Comparison of ENCODE assay signal across 8 mouse cellular contexts in the genomic region with DNA sequence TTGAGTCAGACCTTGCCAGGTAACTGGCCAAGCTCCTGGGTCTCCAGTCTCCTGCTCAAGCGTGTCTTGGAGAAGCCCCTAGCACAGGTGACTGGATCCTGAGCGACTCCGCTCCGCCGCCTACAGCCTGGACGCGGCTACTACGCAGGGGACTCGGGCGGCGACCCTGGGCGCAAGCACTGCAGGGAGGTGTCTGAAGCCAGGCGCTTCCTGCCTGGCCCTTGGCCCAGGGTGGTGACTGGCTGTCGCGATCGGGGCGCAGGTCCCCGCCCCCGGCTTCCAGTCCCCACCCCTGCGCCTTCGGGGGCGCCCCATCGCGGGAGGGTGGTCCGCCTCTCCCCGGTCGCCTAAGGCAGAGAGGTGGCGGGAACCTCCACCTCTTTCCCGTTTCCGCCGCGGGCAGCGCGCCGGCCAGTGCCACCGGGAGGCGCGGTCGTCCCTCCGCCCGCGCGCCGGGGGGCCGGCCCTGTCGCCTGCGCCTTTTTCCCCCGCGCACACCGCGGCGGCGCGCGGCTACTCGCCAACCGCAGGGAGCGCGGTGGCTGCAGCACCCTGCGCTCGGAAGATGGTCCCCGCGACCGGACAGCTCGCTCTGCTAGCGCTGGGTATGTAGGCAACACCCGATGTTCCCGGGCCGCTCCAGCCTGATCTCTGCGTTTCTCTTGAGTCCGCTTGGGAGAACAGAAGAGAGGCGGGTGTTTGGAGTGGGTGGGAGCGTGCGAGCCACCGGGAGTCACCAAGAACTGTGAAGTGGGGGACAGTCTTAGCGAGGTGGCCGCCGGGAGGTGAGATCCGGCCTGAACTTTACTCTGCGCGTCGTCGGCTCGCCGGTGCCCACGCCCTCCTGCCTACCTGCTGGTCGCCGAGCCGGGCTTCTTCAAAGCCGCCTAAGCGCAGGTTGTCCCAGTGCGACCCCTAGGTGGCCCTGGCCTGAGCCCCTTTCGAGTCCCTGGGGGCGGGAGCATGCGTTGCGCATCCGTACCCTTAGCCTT. TPM values are rescaled to one million over a fixed set of nuclear protein-coding genes. Genes with fewer than 3 reads are reported as not detected.
DNase-seq lines count a peak whose midpoint lies in the region; ATAC-seq lines count a peak whose summit lies in the region.

A gene (plus strand): TSS at position 283 of the 992 bp plus-strand sequence.

- no peaks in the 10 kb centered on the region for H3K9me3 ChIP-seq in forebrain, embryonic 15.5 days
- no peaks in the 10 kb centered on the region for H3K9me3 ChIP-seq in lung, embryonic 15.5 days

- under 1% methylated on average over 97 of the region's 97 CpGs for WGBS in forebrain, embryonic 15.5 days
- WGBS in lung, embryonic 15.5 days: under 1% methylated on average over 95 of the region's 97 CpGs

- H3K9ac ChIP-seq in forebrain, embryonic 15.5 days (replicated peaks): peak within 1 kb of the TSS; percentile 59
- peak within 1 kb of the TSS; percentile 52 for H3K9ac ChIP-seq in lung, embryonic 15.5 days

- H3K4me2 ChIP-seq in forebrain, embryonic 15.5 days (replicated peaks): peak within 1 kb of the TSS; percentile 94
- peak within 1 kb of the TSS; percentile 94 for H3K4me2 ChIP-seq in lung, embryonic 15.5 days

- peak; percentile 63 for DNase-seq in MEL-GATA-1-ER (ENCODE audit: extremely low read depth, low read depth)
- peak; percentile 54 for DNase-seq in cerebellum, adult 11 months
- DNase-seq in heart, postnatal 4 days: peak; percentile 71
- DNase-seq in layer of hippocampus, adult 8-10 months (ENCODE audit: low spot score in 2 of 2): no peak
- DNase-seq in ovary, postnatal 36 days (ENCODE audit: low spot score): peak; percentile 84
- peak; percentile 83 for DNase-seq in yolk sac, embryonic 10.5 days (ENCODE audit: low spot score)

- H3K36me3 ChIP-seq in forebrain, embryonic 15.5 days: no peaks in the 10 kb centered on the region
- H3K36me3 ChIP-seq in lung, embryonic 15.5 days: no peaks in the 10 kb centered on the region

- peaks cover 15% of the 10 kb centered on the region; the same call in 1 of the 2 replicates for H3K27me3 ChIP-seq in forebrain, embryonic 15.5 days
- H3K27me3 ChIP-seq in lung, embryonic 15.5 days: peaks cover 45% of the 10 kb centered on the region

- H3K27ac ChIP-seq in forebrain, embryonic 15.5 days (replicated peaks): peak within 1 kb of the TSS; percentile 24; the same call in 1 of the 2 replicates
- H3K27ac ChIP-seq in lung, embryonic 15.5 days: peak within 1 kb of the TSS; percentile 82

- ATAC-seq in forebrain, embryonic 15.5 days (replicated peaks): peak; percentile 84
- ATAC-seq in lung, embryonic 15.5 days (ENCODE audit: borderline replicate concordance, extremely low read depth, low FRiP score, low TSS enrichment): peak; percentile 85

- peak within 1 kb of the TSS; percentile 64 for H3K4me3 ChIP-seq in forebrain, embryonic 15.5 days
- peak within 1 kb of the TSS; percentile 66 for H3K4me3 ChIP-seq in lung, embryonic 15.5 days

- peaks cover 22% of the 10 kb centered on the region for H3K4me1 ChIP-seq in forebrain, embryonic 15.5 days
- peaks cover 15% of the 10 kb centered on the region; the same call in 1 of the 2 replicates for H3K4me1 ChIP-seq in lung, embryonic 15.5 days

RNA-seq across cellular contexts. Expression of the gene that starts here (rescaled TPM):
- 11.5 and 12.6 TPM in 2 replicates for polyA plus RNA-seq in forebrain, embryonic 15.5 days (2015; fragmentation: Nextera tagmentation; extraction: Ambion mirVana)
- 1 to 10 TPM; 3.5 to 4.6 TPM for total RNA-seq in heart, postnatal 4 days (2021)
- total RNA-seq in layer of hippocampus, adult 8-10 months (2022): 10 to 100 TPM; 24.5 to 29.9 (median 26.2) TPM
- polyA plus RNA-seq in lung, embryonic 15.5 days (2015; fragmentation: Nextera tagmentation; extraction: Ambion mirVana): 4.1 and 4.2 TPM in 2 replicates

Comparison
In these comparisons a context has a peak if more than half of its experiments do, and no peak if none do; other contexts are left out.
1. RNA of the gene that starts here (total RNA-seq): 24.5 to 29.9 TPM in layer of hippocampus, adult 8-10 months; 3.5 to 4.6 TPM in heart, postnatal 4 days; every median in the first group is over 4 times any median in the second.
2. DNase-seq: peak in MEL-GATA-1-ER (single experiment), cerebellum, adult 11 months (single experiment), heart, postnatal 4 days (single experiment), ovary, postnatal 36 days (single experiment) and yolk sac, embryonic 10.5 days (single experiment); none in layer of hippocampus, adult 8-10 months (0 of 2).